Mouse (Mus musculus) midbrain, postnatal 0 days (tissue): ENCODE results near the gene Cyb561. TPM values are rescaled to one million over a fixed set of nuclear protein-coding genes. Genes with fewer than 3 reads are reported as not detected.

Experiments used
- ATAC-seq: fragments of 200-750 bp; cut with Nextera tagmentation; 2 replicates; pipeline ENCODE4 v1.8.0; 2017; ENCODE audit warnings: moderate number of reproducible peaks, mild to moderate bottlenecking, moderate TSS enrichment, moderate library complexity; ENCODE audit not compliant: low FRiP score
- DNase-seq: peaks from one replicate; pipeline ENCODE4 v3.0.0-alpha.2; 2015; ENCODE audit warnings: low spot score
- H3K27ac ChIP-seq: fragments of 300-500 bp; sonication (generic); 2 replicates; pipeline ENCODE4 v1.5.1; 2014; ENCODE audit warnings: low read depth, mild to moderate bottlenecking, low read length, mixed read lengths
- H3K27me3 ChIP-seq: fragments of 300-500 bp; sonication (generic); 2 replicates; pipeline ENCODE4 v1.6.1; 2014; ENCODE audit warnings: low read length, control low read depth, mixed read lengths; ENCODE audit not compliant: insufficient read depth
- H3K36me3 ChIP-seq: fragments of 300-500 bp; sonication (generic); 2 replicates; pipeline ENCODE4 v1.6.1; 2014; ENCODE audit warnings: low read length, control low read depth, mixed read lengths; ENCODE audit not compliant: insufficient read depth
- H3K4me1 ChIP-seq: fragments of 300-500 bp; sonication (generic); 2 replicates; pipeline ENCODE4 v1.6.1; 2014; ENCODE audit warnings: mild to moderate bottlenecking, control low read depth, antibody characterized with exemption, low read length, mixed read lengths; ENCODE audit not compliant: insufficient read depth
- H3K4me2 ChIP-seq: fragments of 300-500 bp; sonication (generic); 2 replicates; pipeline ENCODE4 v1.6.1; 2014; ENCODE audit warnings: low read depth, mild to moderate bottlenecking, low read length, mixed read lengths; ENCODE audit not compliant: poor library complexity, severe bottlenecking
- H3K4me3 ChIP-seq: fragments of 300-500 bp; sonication (generic); 2 replicates; pipeline ENCODE4 v1.5.1; 2014; ENCODE audit warnings: low read depth, mild to moderate bottlenecking, low read length, moderate library complexity
- H3K9ac ChIP-seq: fragments of 300-500 bp; sonication (generic); replicated peaks from 2 replicates; pipeline ENCODE4 v1.6.1; 2014; ENCODE audit warnings: mild to moderate bottlenecking, low read length, moderate library complexity, mixed read lengths; ENCODE audit not compliant: poor library complexity, severe bottlenecking
- H3K9me3 ChIP-seq: fragments of 300-500 bp; sonication (generic); 2 replicates; pipeline ENCODE4 v1.6.1; 2016; ENCODE audit warnings: low read length, control low read depth
- CTCF ChIP-seq: IDR thresholded peaks from 2 replicates; pipeline ENCODE4 v1.5.1; 2016; ENCODE audit warnings: antibody characterized with exemption, mild to moderate bottlenecking
- WGBS: fragments of 180-500 bp; shearing (Covaris S2); extraction: QIAGEN DNeasy Blood & Tissue Kit; methylation state at CpG from one replicate; pipeline ENCODE4 v1.1.7; 2014; 5-methylcytosine and 5-hydroxymethylcytosine counted together
- polyA plus RNA-seq: library from polyadenylated mRNA; unstranded; fragments of >200 nt; fragmentation: Nextera tagmentation; extraction: Ambion mirVana; gene quantifications from 2 replicates; pipeline ENCODE4 v1.2.1, GENCODE M21; 2015
- total RNA-seq: library from RNA; depleted of rRNA; stranded (reverse); fragments of >200 nt; gene quantifications from 2 replicates; pipeline ENCODE4 v1.2.3, GENCODE M21; 2014

The Cyb561 gene
- total and polyA plus RNA-seq, 2 experiments from 2014 or later = 64.2 to 76.7 TPM

DNA sequence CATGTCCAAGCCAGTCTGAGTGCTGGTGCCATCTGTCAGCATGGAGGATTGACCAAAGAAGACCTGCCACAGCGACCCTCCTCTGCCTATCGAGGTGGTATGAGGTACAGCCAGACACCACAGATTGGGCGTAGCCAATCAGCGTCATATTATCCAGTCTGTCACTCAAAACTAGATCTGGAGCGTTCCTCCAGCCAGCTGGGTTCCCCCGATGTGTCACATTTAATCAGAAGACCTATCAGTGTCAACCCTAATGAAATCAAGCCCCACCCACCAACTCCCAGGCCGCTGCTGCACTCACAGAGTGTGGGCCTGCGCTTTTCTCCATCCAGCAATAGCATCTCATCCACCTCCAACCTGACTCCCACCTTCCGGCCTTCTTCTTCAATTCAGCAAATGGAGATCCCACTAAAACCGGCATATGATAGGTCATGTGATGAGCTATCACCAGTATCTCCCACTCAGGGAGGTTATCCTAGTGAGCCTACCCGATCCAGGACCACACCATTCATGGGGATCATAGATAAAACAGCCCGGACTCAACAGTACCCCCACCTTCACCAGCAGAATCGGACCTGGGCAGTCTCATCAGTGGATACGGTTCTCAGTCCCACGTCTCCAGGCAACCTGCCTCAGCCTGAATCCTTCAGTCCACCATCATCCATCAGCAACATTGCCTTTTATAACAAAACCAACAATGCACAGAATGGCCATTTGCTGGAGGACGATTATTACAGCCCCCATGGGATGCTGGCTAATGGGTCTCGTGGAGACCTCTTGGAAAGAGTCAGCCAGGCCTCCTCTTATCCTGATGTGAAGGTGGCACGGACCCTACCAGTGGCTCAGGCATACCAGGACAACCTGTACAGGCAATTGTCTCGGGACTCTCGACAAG, 30.1 kb downstream of the Cyb561 start:
- TF ChIP-seq CTCF = no peak
- Histone ChIP-seq H3K9me3 (no peaks in the 10 kb centered on the region), H3K4me1 (no peaks in the 10 kb centered on the region), H3K4me2 (no peak overlapping the region), H3K4me3 (no peak overlapping the region), H3K9ac (no peak overlapping the region), H3K27ac (no peak overlapping the region), H3K36me3 (peaks cover 50% of the 10 kb centered on the region), H3K27me3 (no peaks in the 10 kb centered on the region)
- WGBS = 85% methylated on average over 20 of the region's 20 CpGs
- DNase-seq = no peak
- no peak for ATAC-seq

- 86% methylated on average over 5 of the region's 5 CpGs for WGBS
- Histone ChIP-seq H3K27me3 (no peaks in the 10 kb centered on the region), H3K4me1 (no peaks in the 10 kb centered on the region), H3K9ac (no peak overlapping the region), H3K36me3 (peaks cover 59% of the 10 kb centered on the region), H3K4me3 (no peak overlapping the region), H3K9me3 (no peaks in the 10 kb centered on the region), H3K4me2 (no peak overlapping the region), H3K27ac (no peak overlapping the region)
- no peak for TF ChIP-seq CTCF
- DNase-seq = no peak
- no peak for ATAC-seq
These were observed 31.9 kb downstream of the Cyb561 start for GRCm38 (mm10) chr11:105921275-105921674.

- no peak overlapping the region for H3K27ac ChIP-seq
- no peak overlapping the region for H3K4me2 ChIP-seq
- no peak overlapping the region for H3K9ac ChIP-seq
- peaks cover 61% of the 10 kb centered on the region for H3K36me3 ChIP-seq
- no peak overlapping the region for H3K4me3 ChIP-seq
- no peak for TF ChIP-seq CTCF
- DNase-seq (no peak), ATAC-seq (no peak)
- WGBS = 86% methylated on average over 2 of the region's 2 CpGs
- no peaks in the 10 kb centered on the region for H3K9me3 ChIP-seq
- H3K27me3 ChIP-seq = no peaks in the 10 kb centered on the region
- no peaks in the 10 kb centered on the region for H3K4me1 ChIP-seq
These were observed 32.3 kb downstream of the Cyb561 start for GRCm38 (mm10) chr11:105920836-105921235.

- peaks cover 59% of the 10 kb centered on the region for H3K36me3 ChIP-seq
- no peaks in the 10 kb centered on the region for H3K9me3 ChIP-seq
- no peak overlapping the region for H3K27ac ChIP-seq
- no peak overlapping the region for H3K4me3 ChIP-seq
- no peak overlapping the region for H3K9ac ChIP-seq
- no peaks in the 10 kb centered on the region for H3K4me1 ChIP-seq
- 68% methylated on average over 3 of the region's 3 CpGs for WGBS
- ATAC-seq = no peak
- no peak for TF ChIP-seq CTCF
- no peak overlapping the region for H3K4me2 ChIP-seq
- DNase-seq = no peak
- H3K27me3 ChIP-seq = no peaks in the 10 kb centered on the region
These were observed 32.9 kb downstream of the Cyb561 start for GRCm38 (mm10) chr11:105920098-105920785.

GRCm38 (mm10) chr11:105913580-105913979, 39.6 kb downstream of the Cyb561 start:
- Histone ChIP-seq H3K4me3 (no peak overlapping the region), H3K27ac (no peak overlapping the region), H3K9ac (no peak overlapping the region), H3K36me3 (peaks cover 42% of the 10 kb centered on the region), H3K27me3 (no peaks in the 10 kb centered on the region), H3K4me2 (no peak overlapping the region), H3K9me3 (no peaks in the 10 kb centered on the region), H3K4me1 (no peaks in the 10 kb centered on the region)
- TF ChIP-seq CTCF = no peak
- 44% methylated on average over 5 of the region's 5 CpGs for WGBS
- no peak for DNase-seq
- ATAC-seq = no peak
